Mouse (Mus musculus): ENCODE results near the gene Glg1. TPM values are rescaled to one million over a fixed set of nuclear protein-coding genes. Genes with fewer than 3 reads are reported as not detected.

The Glg1 gene
- polyA plus RNA-seq (2012; fragmentation: generic; extraction: Trizol) = 10 to 100 TPM; 12.2 to 66.3 TPM

DNA sequence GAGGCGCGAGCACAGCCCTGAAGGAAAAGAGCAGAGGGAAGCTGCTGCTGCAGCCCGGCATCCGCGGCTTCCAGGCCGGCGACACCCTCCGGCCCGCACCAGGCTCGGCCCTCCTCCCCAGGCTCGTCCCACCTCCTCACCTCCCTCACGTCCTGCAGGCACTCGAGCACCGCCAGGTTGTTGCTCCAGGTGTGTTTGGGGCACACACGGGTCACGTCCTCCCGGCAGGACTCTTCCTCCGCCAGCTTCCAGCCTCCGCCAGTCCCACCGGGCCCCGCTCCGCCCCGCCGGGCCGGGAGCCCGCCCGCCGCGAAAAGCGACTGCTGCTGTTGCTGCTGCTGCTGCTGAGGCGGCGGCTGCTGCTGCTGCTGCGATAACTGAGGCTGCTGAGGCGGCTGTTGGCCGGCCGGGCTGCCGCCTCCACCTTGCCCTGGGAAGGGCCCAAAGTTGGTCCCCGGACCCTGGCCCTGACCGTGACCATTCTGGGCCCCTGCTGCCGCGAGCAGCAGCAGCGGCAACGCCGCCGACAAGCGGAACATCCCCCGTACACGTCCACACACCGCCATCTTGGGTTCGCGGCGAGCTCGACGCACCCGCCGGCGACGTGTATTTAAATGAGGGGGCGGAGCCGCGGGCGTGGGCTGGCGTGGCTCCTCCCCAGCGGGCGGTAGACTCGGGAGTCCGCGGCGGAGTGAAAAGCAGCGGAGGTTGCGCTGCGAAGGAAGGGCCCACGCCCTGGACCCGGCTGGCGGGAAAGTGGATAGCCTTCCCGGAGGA, at the start of gene Glg1:
TSS of gene Glg1 (minus strand) at position 586 of the 777 bp plus-strand sequence.

DNA sequence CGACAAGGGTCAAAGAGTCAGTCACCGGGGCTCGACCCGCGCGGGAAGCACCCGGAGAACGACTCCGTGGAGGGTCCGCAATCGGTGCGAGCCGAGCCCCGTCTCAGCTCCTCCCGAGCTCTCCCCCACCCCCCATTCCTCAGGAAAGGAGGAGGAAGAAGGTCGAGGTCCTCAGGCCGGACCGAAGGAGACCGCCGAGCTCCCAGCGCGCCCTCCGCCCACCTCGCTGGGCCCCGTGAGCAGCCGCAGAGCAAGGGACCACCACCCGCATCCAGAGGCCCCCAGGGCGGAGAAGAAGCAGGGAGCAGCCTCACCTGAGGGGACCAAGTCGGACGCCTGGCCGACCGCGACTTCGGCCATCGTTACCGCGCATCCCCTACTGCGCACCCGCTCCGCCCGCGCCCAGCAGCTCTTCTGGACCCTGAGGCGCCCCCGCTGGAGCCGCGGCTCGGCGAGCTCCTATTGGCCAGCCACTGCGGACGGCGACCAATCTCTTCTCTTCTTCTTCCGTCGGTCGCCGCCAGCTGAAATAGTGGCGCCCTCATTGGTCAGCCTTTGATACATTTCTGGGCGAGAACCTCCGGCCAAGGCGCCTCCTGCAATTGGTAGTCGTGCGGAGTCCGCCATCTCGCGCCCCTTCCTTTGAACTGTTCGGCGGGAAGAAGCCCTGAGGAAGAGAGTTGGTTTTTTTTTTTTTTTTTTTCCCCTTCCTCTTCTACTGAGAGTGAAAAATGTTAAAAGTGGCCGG, 41.0 kb upstream of the Glg1 start, which contains the start of gene Rfwd3:
TSS of gene Rfwd3 (minus strand) at position 402 of the 748 bp plus-strand sequence.

Other genes with a start within 250 kb of the Glg1 start
- gene Ddx19b, start 227.5 kb downstream of the Glg1 start, polyA plus RNA-seq (2012; fragmentation: generic; extraction: Trizol) = not detected
- 10 to 100 TPM; 56.0 to 69.0 TPM for gene Aars, start 226.1 kb downstream of the Glg1 start, polyA plus RNA-seq (2012; fragmentation: generic; extraction: Trizol)
- gene Exosc6, start 202.9 kb downstream of the Glg1 start, polyA plus RNA-seq (2012; fragmentation: generic; extraction: Trizol) = 10 to 100 TPM in 1 of 2 experiments, not detected in 1; 19.3 TPM
- under 1 TPM in 1 of 2 experiments, not detected in 1; 0.02 TPM for gene Clec18a, start 166.8 kb downstream of the Glg1 start, polyA plus RNA-seq (2012; fragmentation: generic; extraction: Trizol)
- gene Pdpr, start 164.6 kb downstream of the Glg1 start, polyA plus RNA-seq (2012; fragmentation: generic; extraction: Trizol) = 1 to 10 TPM in 1 of 2 experiments, under 1 TPM in 1; 0.19 to 2.5 TPM
- 10 to 100 TPM in 1 of 2 experiments, 1 to 10 TPM in 1; 2.8 to 12.8 TPM for gene Rfwd3, start 41.0 kb upstream of the Glg1 start, polyA plus RNA-seq (2012; fragmentation: generic; extraction: Trizol)
- gene Mlkl, start 79.0 kb upstream of the Glg1 start, polyA plus RNA-seq (2012; fragmentation: generic; extraction: Trizol) = 1 to 10 TPM; 5.0 to 5.2 TPM
- under 1 TPM in 1 of 2 experiments, not detected in 1; 0.04 TPM for gene Fa2h, start 134.6 kb upstream of the Glg1 start, polyA plus RNA-seq (2012; fragmentation: generic; extraction: Trizol)